Mouse (Mus musculus): ENCODE measurements around the gene Mtnr1a.

The Mtnr1a gene

GRCm38 (mm10) chr8:45109371-45110063 is 40.6 kb downstream of the Mtnr1a start:
- peak; percentile 66 to 73 for DNase-seq (ENCODE audit: low spot score in 2 of 2)

- no peak for DNase-seq (ENCODE audit: low spot score in 2 of 2)
Observed at GRCm38 (mm10) chr8:45110064-45110812, 41.3 kb downstream of the Mtnr1a start.

- no peak for DNase-seq (ENCODE audit: low spot score in 2 of 2)
Observed at GRCm38 (mm10) chr8:45110813-45111104, 41.8 kb downstream of the Mtnr1a start.

- DNase-seq (ENCODE audit: low spot score in 2 of 2) = no peak
Observed at GRCm38 (mm10) chr8:45111820-45112219, 42.9 kb downstream of the Mtnr1a start.

- DNase-seq (ENCODE audit: low spot score in 2 of 2) = no peak
Observed at GRCm38 (mm10) chr8:45117588-45117987, 48.7 kb downstream of the Mtnr1a start.

- DNase-seq (ENCODE audit: low spot score in 2 of 2) = no peak
Observed at GRCm38 (mm10) chr8:45125680-45126079, 56.7 kb downstream of the Mtnr1a start.

Measured in right cerebral cortex, adult 2 months (tissue).